Mouse (Mus musculus): ENCODE measurements around the gene Glod4.

The Glod4 gene

GRCm38 (mm10) chr11:76242901-76243810 lies at the start of gene Glod4, which contains the start of gene Mrm3:
Gene Glod4 (minus strand): TSS chr11:76243725.
Gene Mrm3 (plus strand): TSS chr11:76243715.
- peak; percentile 82 to 83 for DNase-seq (ENCODE audit: low spot score in 2 of 2)

- no peak for DNase-seq (ENCODE audit: low spot score in 2 of 2)
Observed at GRCm38 (mm10) chr11:76292831-76293230, 49.3 kb upstream of the Glod4 start.

GRCm38 (mm10) chr11:76292398-76292797 lies 48.9 kb upstream of the Glod4 start:
- no peak for DNase-seq (ENCODE audit: low spot score in 2 of 2)

GRCm38 (mm10) chr11:76291960-76292359 lies 48.4 kb upstream of the Glod4 start:
- no peak for DNase-seq (ENCODE audit: low spot score in 2 of 2)

- DNase-seq (ENCODE audit: low spot score in 2 of 2) = peak; percentile 24 to 25
Observed at GRCm38 (mm10) chr11:76290367-76290766, 46.8 kb upstream of the Glod4 start.

GRCm38 (mm10) chr11:76288645-76289044 lies 45.1 kb upstream of the Glod4 start:
- DNase-seq (ENCODE audit: low spot score in 2 of 2) = peak; percentile 22 to 23

- no peak for DNase-seq (ENCODE audit: low spot score in 2 of 2)
Observed at GRCm38 (mm10) chr11:76287301-76287700, 43.8 kb upstream of the Glod4 start.

- DNase-seq (ENCODE audit: low spot score in 2 of 2) = no peak
Observed at GRCm38 (mm10) chr11:76286534-76287126, 43.1 kb upstream of the Glod4 start.

- no peak for DNase-seq (ENCODE audit: low spot score in 2 of 2)
Observed at GRCm38 (mm10) chr11:76285431-76286075, 42.0 kb upstream of the Glod4 start.

- DNase-seq (ENCODE audit: low spot score in 2 of 2) = no peak
Observed at GRCm38 (mm10) chr11:76283841-76284240, 40.3 kb upstream of the Glod4 start.

GRCm38 (mm10) chr11:76279971-76280370 lies 36.4 kb upstream of the Glod4 start:
- DNase-seq (ENCODE audit: low spot score in 2 of 2) = no peak

- DNase-seq (ENCODE audit: low spot score in 2 of 2) = no peak
Observed at GRCm38 (mm10) chr11:76278960-76279852, 35.7 kb upstream of the Glod4 start.

- no peak for DNase-seq (ENCODE audit: low spot score in 2 of 2)
Observed at GRCm38 (mm10) chr11:76272440-76272839, 28.9 kb upstream of the Glod4 start.

- DNase-seq (ENCODE audit: low spot score in 2 of 2) = no peak
Observed at GRCm38 (mm10) chr11:76268521-76269065, 25.1 kb upstream of the Glod4 start.

GRCm38 (mm10) chr11:76268001-76268459 lies 24.5 kb upstream of the Glod4 start:
- DNase-seq (ENCODE audit: low spot score in 2 of 2) = peak; percentile 24 to 25

GRCm38 (mm10) chr11:76267550-76267949 lies 24.0 kb upstream of the Glod4 start:
- no peak for DNase-seq (ENCODE audit: low spot score in 2 of 2)

- DNase-seq (ENCODE audit: low spot score in 2 of 2) = no peak
Observed at GRCm38 (mm10) chr11:76262611-76263351, 19.3 kb upstream of the Glod4 start.

GRCm38 (mm10) chr11:76261224-76261623 lies 17.7 kb upstream of the Glod4 start:
- no peak for DNase-seq (ENCODE audit: low spot score in 2 of 2)

GRCm38 (mm10) chr11:76260208-76261050 lies 16.9 kb upstream of the Glod4 start:
- DNase-seq (ENCODE audit: low spot score in 2 of 2) = no peak

Data from right cerebral cortex, postnatal 36 days (tissue).